Mouse (Mus musculus) G1E (cell line): ENCODE results near the gene Tie1.

Experiments used
- CTCF ChIP-seq: IDR thresholded peaks from 2 replicates; pipeline ENCODE4 v1.5.1; 2012; ENCODE audit warnings: low read depth, low read length, inconsistent platforms, mixed read lengths
- GATA1 ChIP-seq: IDR thresholded peaks from 2 replicates; pipeline ENCODE4 v1.6.1; 2012; ENCODE audit warnings: borderline replicate concordance, low read length, inconsistent platforms, mixed read lengths
- GATA2 ChIP-seq: IDR thresholded peaks from 2 replicates; pipeline ENCODE4 v1.6.1; 2012; ENCODE audit warnings: low read depth, low read length, inconsistent platforms, borderline replicate concordance
- POLR2AphosphoS5 ChIP-seq: IDR thresholded peaks from 2 replicates; pipeline ENCODE4 v1.6.1; 2012; ENCODE audit warnings: low read depth, low read length, inconsistent platforms; ENCODE audit not compliant: insufficient replicate concordance
- TAL1 ChIP-seq: conservative IDR thresholded peaks from 2 replicates; pipeline ENCODE4 v1.6.1; 2012; ENCODE audit warnings: low read depth, low read length, inconsistent platforms, mixed read lengths

GRCm38 (mm10) chr4:118533605-118534004 lies 43.7 kb upstream of the Tie1 start:
- no peak for TF ChIP-seq CTCF
- TF ChIP-seq GATA1, result no peak
- TF ChIP-seq TAL1, result no peak
- TF ChIP-seq GATA2, result no peak
- TF ChIP-seq POLR2AphosphoS5, result no peak
